Mouse (Mus musculus): ENCODE data around the gene Ahnak2. TPM values are rescaled to one million over a fixed set of nuclear protein-coding genes. Genes with fewer than 3 reads are reported as not detected.

Gene Ahnak2
- 0.35 TPM for polyA plus RNA-seq (2015; fragmentation: Illumina TruSeq; extraction: RNeasy Lipid Tissue Mini Kit (QIAGEN cat#74804); ENCODE audit: insufficient read depth, low replicate concordance)

DNA sequence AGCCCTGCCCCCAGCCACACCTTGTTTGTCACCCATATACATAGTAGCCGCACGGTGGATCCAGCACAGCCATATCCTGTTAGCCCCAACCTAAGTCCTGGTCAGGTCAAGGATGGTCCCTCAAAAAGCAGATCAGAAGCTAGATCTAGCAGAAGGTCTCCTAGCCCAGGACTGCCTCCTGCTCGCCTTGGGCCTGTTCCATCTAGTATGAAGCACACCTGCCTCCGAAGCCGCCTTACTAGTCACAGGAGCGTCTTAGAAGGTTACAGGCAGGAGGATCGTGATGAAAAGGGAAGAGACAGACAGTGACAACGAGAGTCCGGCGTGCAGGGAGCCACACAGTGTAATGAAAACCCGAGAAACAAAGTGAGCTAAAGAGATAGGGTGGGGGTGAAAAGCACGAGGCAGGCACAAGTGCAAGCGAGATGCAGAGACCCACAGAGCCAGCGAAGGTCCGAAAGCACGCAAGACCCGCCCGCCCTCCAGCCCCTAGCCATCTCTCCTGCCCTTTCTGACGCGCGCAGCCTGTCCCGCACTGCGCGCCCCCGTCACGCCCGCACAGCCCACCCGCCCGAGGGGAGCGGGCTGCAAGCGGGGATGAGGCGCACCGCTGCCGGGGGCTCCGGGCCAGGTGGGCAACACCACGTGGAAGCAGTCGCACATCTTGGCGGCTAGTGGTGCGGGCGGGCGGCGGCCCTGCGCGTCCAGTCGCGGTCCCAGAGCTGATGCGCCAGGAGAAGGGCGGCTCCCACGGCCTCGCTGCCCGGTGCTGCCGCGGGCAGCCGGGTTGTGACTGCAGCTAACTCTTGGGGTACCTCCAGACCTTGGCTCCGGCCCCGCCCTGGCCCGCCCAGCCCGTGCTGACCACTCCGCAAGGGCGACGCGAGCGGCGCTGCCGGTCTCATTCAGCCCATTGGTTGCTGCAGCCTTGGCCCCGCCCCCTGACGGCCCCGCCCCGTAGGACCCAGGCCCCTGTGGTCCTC lies at the start of gene Ahnak2:
TSS of gene Ahnak2 (minus strand) at position 794 of the 983 bp plus-strand sequence.

DNA sequence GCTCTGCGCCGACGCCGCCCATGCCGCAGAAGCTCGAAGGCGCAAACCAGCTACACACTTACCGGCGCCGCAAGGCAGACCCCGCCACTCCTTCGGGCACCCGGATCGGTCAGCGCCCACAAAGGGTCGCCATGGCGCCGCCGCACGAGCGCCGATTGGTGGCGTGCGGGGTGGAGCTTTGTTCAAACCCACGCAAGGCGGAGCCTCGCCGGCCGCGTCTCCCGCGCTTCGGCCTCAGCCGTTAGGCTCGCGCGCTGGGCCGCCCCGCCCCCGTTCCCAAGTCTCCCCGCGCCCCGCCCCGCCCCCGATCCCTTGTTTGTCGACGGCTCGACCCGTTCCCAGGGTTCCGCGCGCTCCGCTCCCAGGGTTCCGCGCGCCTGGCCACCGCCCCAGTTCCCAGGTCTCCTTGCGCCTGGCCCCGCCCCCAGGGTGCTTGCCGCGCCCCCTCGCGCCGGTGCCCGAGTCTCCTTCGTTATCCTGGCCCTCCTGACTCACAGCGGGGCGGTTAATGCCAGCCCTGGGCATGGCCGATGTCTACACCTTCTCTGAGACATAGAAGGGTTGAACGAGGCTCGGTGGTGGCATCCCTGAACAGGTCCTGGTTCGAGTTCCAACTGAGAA lies 26.9 kb upstream of the Ahnak2 start, which contains the start of gene Cdca4:
TSS of gene Cdca4 (minus strand) at position 180 of the 621 bp plus-strand sequence.

DNA sequence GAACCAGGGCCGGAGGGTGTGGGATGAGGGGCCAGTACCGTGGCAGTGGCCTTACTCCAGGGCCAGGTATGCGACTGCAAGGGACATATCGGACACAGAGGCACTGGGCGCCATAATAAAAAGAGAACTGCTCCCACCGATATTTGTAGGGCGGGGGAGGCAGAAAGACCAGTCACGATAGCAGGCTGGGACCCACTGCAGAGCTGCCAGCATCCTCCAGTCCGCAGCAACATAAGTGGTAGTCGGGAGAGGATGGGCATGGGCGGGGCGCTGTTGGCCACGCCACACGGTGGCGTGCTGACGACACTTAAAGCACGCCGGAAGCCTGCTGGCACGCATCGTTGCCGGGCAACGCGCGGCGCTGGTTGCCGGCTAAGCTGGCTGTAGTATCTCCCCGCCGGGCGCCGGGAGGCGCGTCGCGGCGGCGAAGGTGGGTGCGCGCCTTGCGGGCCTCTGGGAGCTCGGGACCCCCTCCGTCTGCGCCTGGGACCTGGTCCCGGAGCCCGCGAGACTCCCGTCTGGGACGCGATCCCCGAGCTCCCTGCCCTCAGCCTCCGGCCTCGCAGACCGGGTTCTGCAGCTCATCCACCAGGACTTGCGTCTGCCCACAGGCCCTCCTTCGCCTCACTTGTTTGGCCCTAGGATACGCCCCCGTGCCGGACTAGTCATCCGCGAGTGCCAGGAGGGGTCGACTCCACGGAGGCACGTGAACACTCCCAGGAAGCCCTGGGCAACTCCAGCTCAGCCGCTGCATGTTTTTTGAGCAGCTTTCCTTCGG lies 6.3 kb upstream of the Ahnak2 start, which contains the start of gene Clba1:
TSS of gene Clba1 (plus strand) at position 351 of the 778 bp plus-strand sequence.

DNA sequence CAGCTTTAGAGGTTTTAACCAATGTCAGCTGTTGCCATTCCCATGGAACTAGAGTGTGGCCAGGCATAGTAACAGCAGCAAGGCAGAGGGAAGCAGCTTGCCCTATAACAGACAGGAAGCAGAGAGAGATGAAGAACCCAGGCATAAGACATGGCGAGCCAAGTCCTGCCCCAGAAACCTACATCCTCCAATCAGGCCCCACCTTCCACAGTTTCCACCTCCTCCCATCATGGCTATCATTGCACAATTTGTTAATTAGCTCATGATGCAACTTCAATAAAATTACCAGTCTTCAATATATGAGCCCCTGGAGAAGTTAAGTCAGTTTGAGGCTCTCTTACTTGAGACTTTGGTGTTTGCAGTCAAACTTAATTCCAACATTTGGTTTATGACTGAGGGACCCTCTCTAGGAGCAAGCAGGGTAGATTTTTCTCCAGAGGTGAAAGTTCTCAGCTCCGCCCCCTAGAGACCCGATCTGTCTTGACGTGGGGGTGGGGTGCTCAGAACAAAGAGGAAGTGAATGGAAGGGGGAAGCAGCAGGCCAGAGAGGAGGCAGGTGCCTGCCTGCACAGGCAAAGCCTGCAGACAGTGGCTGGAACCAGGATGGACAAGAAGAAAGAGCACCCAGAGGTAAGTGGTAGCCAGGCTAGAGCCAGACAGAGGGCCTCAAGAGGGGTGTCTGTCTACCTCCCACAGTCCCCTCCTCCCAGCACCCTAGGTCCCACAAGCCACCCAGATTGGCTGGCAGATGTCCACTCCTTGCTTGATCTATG lies 42.1 kb downstream of the Ahnak2 start, which contains the start of gene Pld4:
TSS of gene Pld4 (plus strand) at position 502 of the 773 bp plus-strand sequence.

Other genes with a start within 250 kb of the Ahnak2 start
- gene Inf2, start 213.9 kb downstream of the Ahnak2 start, polyA plus RNA-seq (2015; fragmentation: Illumina TruSeq; extraction: RNeasy Lipid Tissue Mini Kit (QIAGEN cat#74804); ENCODE audit: insufficient read depth, low replicate concordance), result 12.3 TPM
- 7.2 TPM for gene Adssl1, start 182.6 kb downstream of the Ahnak2 start, polyA plus RNA-seq (2015; fragmentation: Illumina TruSeq; extraction: RNeasy Lipid Tissue Mini Kit (QIAGEN cat#74804); ENCODE audit: insufficient read depth, low replicate concordance)
- gene Siva1, start 158.0 kb downstream of the Ahnak2 start, polyA plus RNA-seq (2015; fragmentation: Illumina TruSeq; extraction: RNeasy Lipid Tissue Mini Kit (QIAGEN cat#74804); ENCODE audit: insufficient read depth, low replicate concordance), result 12.7 TPM
- gene Akt1, start 127.8 kb downstream of the Ahnak2 start, polyA plus RNA-seq (2015; fragmentation: Illumina TruSeq; extraction: RNeasy Lipid Tissue Mini Kit (QIAGEN cat#74804); ENCODE audit: insufficient read depth, low replicate concordance), result 39.7 TPM
- 1.7 TPM for gene Zbtb42, start 123.8 kb downstream of the Ahnak2 start, polyA plus RNA-seq (2015; fragmentation: Illumina TruSeq; extraction: RNeasy Lipid Tissue Mini Kit (QIAGEN cat#74804); ENCODE audit: insufficient read depth, low replicate concordance)
- gene Cep170b, start 82.2 kb downstream of the Ahnak2 start, polyA plus RNA-seq (2015; fragmentation: Illumina TruSeq; extraction: RNeasy Lipid Tissue Mini Kit (QIAGEN cat#74804); ENCODE audit: insufficient read depth, low replicate concordance), result 4.6 TPM
- 283 TPM for gene Pld4, start 42.0 kb downstream of the Ahnak2 start, polyA plus RNA-seq (2015; fragmentation: Illumina TruSeq; extraction: RNeasy Lipid Tissue Mini Kit (QIAGEN cat#74804); ENCODE audit: insufficient read depth, low replicate concordance)
- 0.54 TPM for gene Clba1, start 6.3 kb upstream of the Ahnak2 start, polyA plus RNA-seq (2015; fragmentation: Illumina TruSeq; extraction: RNeasy Lipid Tissue Mini Kit (QIAGEN cat#74804); ENCODE audit: insufficient read depth, low replicate concordance)
- 32.7 TPM for gene Cdca4, start 26.8 kb upstream of the Ahnak2 start, polyA plus RNA-seq (2015; fragmentation: Illumina TruSeq; extraction: RNeasy Lipid Tissue Mini Kit (QIAGEN cat#74804); ENCODE audit: insufficient read depth, low replicate concordance)
- 61.1 TPM for gene Gpr132, start 65.6 kb upstream of the Ahnak2 start, polyA plus RNA-seq (2015; fragmentation: Illumina TruSeq; extraction: RNeasy Lipid Tissue Mini Kit (QIAGEN cat#74804); ENCODE audit: insufficient read depth, low replicate concordance)
- 0.64 TPM for gene Jag2, start 127.1 kb upstream of the Ahnak2 start, polyA plus RNA-seq (2015; fragmentation: Illumina TruSeq; extraction: RNeasy Lipid Tissue Mini Kit (QIAGEN cat#74804); ENCODE audit: insufficient read depth, low replicate concordance)
- gene Nudt14, start 139.5 kb upstream of the Ahnak2 start, polyA plus RNA-seq (2015; fragmentation: Illumina TruSeq; extraction: RNeasy Lipid Tissue Mini Kit (QIAGEN cat#74804); ENCODE audit: insufficient read depth, low replicate concordance), result 5.9 TPM
- gene Btbd6, start 173.8 kb upstream of the Ahnak2 start, polyA plus RNA-seq (2015; fragmentation: Illumina TruSeq; extraction: RNeasy Lipid Tissue Mini Kit (QIAGEN cat#74804); ENCODE audit: insufficient read depth, low replicate concordance), result 8.2 TPM
- 127 TPM for gene Brf1, start 198.0 kb upstream of the Ahnak2 start, polyA plus RNA-seq (2015; fragmentation: Illumina TruSeq; extraction: RNeasy Lipid Tissue Mini Kit (QIAGEN cat#74804); ENCODE audit: insufficient read depth, low replicate concordance)
- gene Pacs2, start 211.9 kb upstream of the Ahnak2 start, polyA plus RNA-seq (2015; fragmentation: Illumina TruSeq; extraction: RNeasy Lipid Tissue Mini Kit (QIAGEN cat#74804); ENCODE audit: insufficient read depth, low replicate concordance), result 28.9 TPM